Mouse (Mus musculus): Measurements from ENCODE around the gene Psmd7. TPM values are rescaled to one million over a fixed set of nuclear protein-coding genes. Genes with fewer than 3 reads are reported as not detected.

Psmd7 gene
- total RNA-seq, 2 experiments from 2014 or later: 85.6 to 93.7 TPM

GRCm38 (mm10) chr8:107580879-107581278 is 7.4 kb downstream of the Psmd7 start:
- DNase-seq: no peak
- intact Hi-C loops (cut with DNase I): loop anchor here (10.0 kb wide), 1 partner anchor 1984 kb away; the partner anchor contains the start of genes Dhx38 and Txnl4b

GRCm38 (mm10) chr8:107578541-107578940 is 9.7 kb downstream of the Psmd7 start:
- intact Hi-C loops (cut with DNase I): loop anchor here (5.0 to 10.0 kb wide), 2 partner anchors 191 to 464 kb away; no protein-coding TSS in a partner anchor
- DNase-seq: no peak

- intact Hi-C loops (cut with DNase I): loop anchor here (5.0 to 10.0 kb wide), 2 partner anchors 191 to 463 kb away; no protein-coding TSS in a partner anchor
- no peak for DNase-seq
These were observed 10.1 kb downstream of the Psmd7 start for GRCm38 (mm10) chr8:107578132-107578531.

GRCm38 (mm10) chr8:107577640-107578039 is 10.6 kb downstream of the Psmd7 start:
- no peak for DNase-seq
- intact Hi-C loops (cut with DNase I): loop anchor here (5.0 to 10.0 kb wide), 2 partner anchors 190 to 463 kb away; no protein-coding TSS in a partner anchor

GRCm38 (mm10) chr8:107576702-107577101 is 11.6 kb downstream of the Psmd7 start:
- DNase-seq: peak; percentile 89 to 93
- intact Hi-C loops (cut with DNase I): loop anchor here (1.0 to 10.0 kb wide), 3 partner anchors 121 to 462 kb away; no protein-coding TSS in a partner anchor

GRCm38 (mm10) chr8:107574771-107575170 is 13.5 kb downstream of the Psmd7 start:
- intact Hi-C loops (cut with DNase I): loop anchor here (5.0 to 10.0 kb wide), 2 partner anchors 187 to 460 kb away; no protein-coding TSS in a partner anchor
- peak in 1 of 2 experiments; percentile 20 for DNase-seq

- intact Hi-C loops (cut with DNase I): loop anchor here (1.0 to 10.0 kb wide), 2 partner anchors 117 to 458 kb away; no protein-coding TSS in a partner anchor
These were observed 15.8 kb downstream of the Psmd7 start for GRCm38 (mm10) chr8:107572497-107572896.

GRCm38 (mm10) chr8:107571486-107572135 is 16.7 kb downstream of the Psmd7 start:
- no peak for DNase-seq
- intact Hi-C loops (cut with DNase I): loop anchor here (1.0 to 10.0 kb wide), 2 partner anchors 116 to 457 kb away; no protein-coding TSS in a partner anchor

More at GRCm38 (mm10) chr8:107572497-107572896, 15.8 kb downstream of the Psmd7 start:
- peak; percentile 71 to 84 for DNase-seq

- DNase-seq: no peak
- intact Hi-C loops (cut with DNase I): loop anchor here (10.0 kb wide), 1 partner anchor 456 kb away; no protein-coding TSS in a partner anchor
These were observed 17.2 kb downstream of the Psmd7 start for GRCm38 (mm10) chr8:107571046-107571445.

- DNase-seq: no peak
- intact Hi-C loops (cut with DNase I): no loop called here
These were observed 26.1 kb downstream of the Psmd7 start for GRCm38 (mm10) chr8:107562164-107562563.

GRCm38 (mm10) chr8:107560820-107561536 is 27.3 kb downstream of the Psmd7 start:
- DNase-seq: peak in 1 of 2 experiments; percentile 23
- intact Hi-C loops (cut with DNase I): no loop called here

GRCm38 (mm10) chr8:107556511-107556936 is 31.7 kb downstream of the Psmd7 start:
- DNase-seq: no peak
- intact Hi-C loops (cut with DNase I): no loop called here

- intact Hi-C loops (cut with DNase I): no loop called here
- DNase-seq: no peak
These were observed 33.0 kb downstream of the Psmd7 start for GRCm38 (mm10) chr8:107555231-107555630.

GRCm38 (mm10) chr8:107552234-107552633 is 36.0 kb downstream of the Psmd7 start:
- intact Hi-C loops (cut with DNase I): no loop called here
- no peak for DNase-seq

- intact Hi-C loops (cut with DNase I): no loop called here
- DNase-seq: no peak
These were observed 41.4 kb downstream of the Psmd7 start for GRCm38 (mm10) chr8:107546817-107547216.

- no peak for DNase-seq
- intact Hi-C loops (cut with DNase I): no loop called here
These were observed 42.1 kb downstream of the Psmd7 start for GRCm38 (mm10) chr8:107546154-107546553.

GRCm38 (mm10) chr8:107545621-107546152 is 42.6 kb downstream of the Psmd7 start:
- DNase-seq: no peak
- intact Hi-C loops (cut with DNase I): no loop called here

- peak; percentile 39 to 49 for DNase-seq
- intact Hi-C loops (cut with DNase I): loop anchor here (5.0 kb wide), 1 partner anchor 52 kb away; no protein-coding TSS in a partner anchor
These were observed 43.6 kb downstream of the Psmd7 start for GRCm38 (mm10) chr8:107544651-107545174.

- no peak for DNase-seq
- intact Hi-C loops (cut with DNase I): loop anchor here (5.0 kb wide), 1 partner anchor 52 kb away; no protein-coding TSS in a partner anchor
These were observed 44.1 kb downstream of the Psmd7 start for GRCm38 (mm10) chr8:107544211-107544610.

GRCm38 (mm10) chr8:107543714-107544113 is 44.5 kb downstream of the Psmd7 start:
- intact Hi-C loops (cut with DNase I): loop anchor here (5.0 kb wide), 1 partner anchor 51 kb away; no protein-coding TSS in a partner anchor
- DNase-seq: no peak
